Comparison of ENCODE assay signal across 8 mouse cellular contexts in the genomic region with DNA sequence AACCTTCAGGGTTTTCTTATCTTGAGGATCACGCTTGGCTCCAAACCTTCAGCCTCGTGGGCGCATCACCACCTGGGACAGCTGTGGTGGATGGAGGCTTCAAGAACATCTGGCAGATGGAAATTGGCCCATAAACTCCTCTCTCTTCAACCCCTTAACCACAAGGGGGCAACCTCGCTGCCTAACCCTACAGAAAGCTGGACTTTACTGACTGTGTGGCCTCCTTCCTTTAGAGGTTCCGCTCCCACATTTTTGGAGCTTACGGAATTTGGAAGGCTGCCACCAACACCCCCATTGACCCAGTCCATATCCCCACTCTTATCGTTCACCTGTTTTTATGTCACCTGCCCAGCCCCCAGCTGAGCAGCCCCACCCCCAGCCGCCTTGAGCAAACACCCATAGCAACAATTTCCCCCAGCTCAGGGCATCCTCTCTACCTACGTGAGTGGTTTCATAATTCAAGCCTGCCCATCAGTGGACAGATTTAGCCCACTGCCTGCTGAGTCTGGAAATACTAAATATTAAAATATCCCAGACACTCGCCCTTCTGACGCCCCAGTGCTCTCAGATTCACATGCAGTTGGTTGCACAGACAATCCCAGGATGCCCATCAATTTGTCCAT.
DNase-seq lines count a peak whose midpoint lies in the region; ATAC-seq and TF ChIP-seq lines count a peak whose summit lies in the region.

No protein-coding gene starts in this region.

- no peak overlapping the region for H3K4me2 ChIP-seq in lung, embryonic 14.5 days
- no peak overlapping the region for H3K4me2 ChIP-seq in stomach, postnatal 0 days (replicated peaks; ENCODE audit: low read depth)

- peak; percentile 52; the same call in 1 of the 2 replicates for ATAC-seq in lung, embryonic 14.5 days (ENCODE audit: insufficient read depth)
- ATAC-seq in stomach, postnatal 0 days (ENCODE audit: low FRiP score, low TSS enrichment): 0 out of 2 replicates have a peak, but pooled peaks have one; percentile 21

- no peaks in the 10 kb centered on the region for H3K27me3 ChIP-seq in lung, embryonic 14.5 days (ENCODE audit: insufficient read depth, low read length)
- no peaks in the 10 kb centered on the region for H3K27me3 ChIP-seq in stomach, postnatal 0 days (ENCODE audit: control insufficient read depth, insufficient read depth, low read length)

- no peak overlapping the region for H3K4me3 ChIP-seq in layer of hippocampus, adult 2 months
- H3K4me3 ChIP-seq in lung, embryonic 14.5 days (ENCODE audit: low read depth, low read length): no peak overlapping the region
- H3K4me3 ChIP-seq in stomach, postnatal 0 days (ENCODE audit: low read depth, low read length): no peak overlapping the region

- H3K9me3 ChIP-seq in lung, embryonic 14.5 days (ENCODE audit: low read depth, low read length): no peaks in the 10 kb centered on the region
- H3K9me3 ChIP-seq in stomach, postnatal 0 days (ENCODE audit: control insufficient read depth, low read length): no peaks in the 10 kb centered on the region

- no peak for TF ChIP-seq POLR2A in brain, embryonic 14.5 days (IDR thresholded peaks at IDR 0.05; ENCODE audit: borderline replicate concordance, extremely low read depth, insufficient read depth, insufficient read length, poor library complexity, severe bottlenecking)

- no peak overlapping the region for H3K9ac ChIP-seq in lung, embryonic 14.5 days
- no peak overlapping the region for H3K9ac ChIP-seq in stomach, postnatal 0 days (ENCODE audit: low read length)

- intact Hi-C loops in heart, postnatal 36 days (cut with DNase I): loop anchor here (2.0 kb wide), 1 partner anchor 378 kb away; no protein-coding TSS in a partner anchor

- no peak overlapping the region for H3K27ac ChIP-seq in layer of hippocampus, adult 2 months
- no peak overlapping the region for H3K27ac ChIP-seq in lung, embryonic 14.5 days (ENCODE audit: low read depth)
- no peak overlapping the region for H3K27ac ChIP-seq in stomach, postnatal 0 days (replicated peaks)

- H3K36me3 ChIP-seq in lung, embryonic 14.5 days (ENCODE audit: insufficient read depth): no peaks in the 10 kb centered on the region
- H3K36me3 ChIP-seq in stomach, postnatal 0 days (ENCODE audit: control insufficient read depth, insufficient read depth, low read length): no peaks in the 10 kb centered on the region

- peak; percentile 71 for TF ChIP-seq CTCF in layer of hippocampus, adult 2 months (conservative IDR thresholded peaks at IDR 0.05)
- TF ChIP-seq CTCF in brain, embryonic 14.5 days (IDR thresholded peaks at IDR 0.05; ENCODE audit: borderline replicate concordance, extremely low read depth, insufficient read depth, insufficient read length): peak; percentile 56; the same call in 1 of the 2 replicates
- peak; percentile 75 for TF ChIP-seq CTCF in lung, embryonic 14.5 days (IDR thresholded peaks at IDR 0.05; ENCODE audit: low read depth)
- TF ChIP-seq CTCF in stomach, postnatal 0 days (IDR thresholded peaks at IDR 0.05; ENCODE audit: low read depth): peak; percentile 80

- DNase-seq in layer of hippocampus, adult 2 months (ENCODE audit: low spot score in 2 of 2): no peak
- no peak for DNase-seq in layer of hippocampus, adult 11-12 months (ENCODE audit: low spot score)
- peak; percentile 43 for DNase-seq in ES-CJ7 (ENCODE audit: low read depth, low spot score)
- DNase-seq in brain, embryonic 14.5 days (ENCODE audit: low read depth): peak; percentile 42
- peak; percentile 29 to 30 for DNase-seq in heart, postnatal 36 days
- peak; percentile 73 for DNase-seq in lung, embryonic 14.5 days
- DNase-seq in stomach, postnatal 0 days (ENCODE audit: low spot score): peak; percentile 38
- no peak for DNase-seq in layer of hippocampus, adult 18-20 months (ENCODE audit: low spot score in 2 of 2)

- H3K4me1 ChIP-seq in lung, embryonic 14.5 days (ENCODE audit: insufficient read depth): no peaks in the 10 kb centered on the region
- no peaks in the 10 kb centered on the region for H3K4me1 ChIP-seq in stomach, postnatal 0 days (replicated peaks; ENCODE audit: control insufficient read depth, insufficient read depth)

- no peak for TF ChIP-seq EP300 in stomach, postnatal 0 days (optimal IDR thresholded peaks at IDR 0.05)

- WGBS in lung, embryonic 14.5 days: 49% methylated on average over 11 of the region's 11 CpGs
- whole genome bisulfite sequencing in stomach, postnatal 0 days: 56% methylated on average over 11 of the region's 11 CpGs

Comparison
In these comparisons a context has a peak if more than half of its experiments do, and no peak if none do; other contexts are left out.
1. DNase-seq: peak in ES-CJ7 (single experiment), brain, embryonic 14.5 days (single experiment), heart, postnatal 36 days (2 of 2), lung, embryonic 14.5 days (single experiment) and stomach, postnatal 0 days (single experiment); none in layer of hippocampus, adult 2 months (0 of 2), layer of hippocampus, adult 11-12 months (single experiment) and layer of hippocampus, adult 18-20 months (0 of 2).
2. Peak in every context shown above with its lines, with median percentiles within 50 percentile points of each other: CTCF ChIP-seq.